Mouse (Mus musculus) olfactory bulb, adult 2 months (tissue): ENCODE results near the gene Lgals1.

Experiments
- CTCF ChIP-seq: fragments of 200-500 bp; IDR thresholded peaks from 2 replicates; pipeline ENCODE4 v1.5.1; 2012; ENCODE audit warnings: low read depth, mild to moderate bottlenecking, low read length, moderate library complexity; ENCODE audit not compliant: insufficient read depth
- POLR2A ChIP-seq: fragments of 200-500 bp; IDR thresholded peaks from 2 replicates; pipeline ENCODE4 v1.6.1; 2012; ENCODE audit warnings: mild to moderate bottlenecking, low read depth, low read length, moderate library complexity; ENCODE audit not compliant: insufficient read depth

DNA sequence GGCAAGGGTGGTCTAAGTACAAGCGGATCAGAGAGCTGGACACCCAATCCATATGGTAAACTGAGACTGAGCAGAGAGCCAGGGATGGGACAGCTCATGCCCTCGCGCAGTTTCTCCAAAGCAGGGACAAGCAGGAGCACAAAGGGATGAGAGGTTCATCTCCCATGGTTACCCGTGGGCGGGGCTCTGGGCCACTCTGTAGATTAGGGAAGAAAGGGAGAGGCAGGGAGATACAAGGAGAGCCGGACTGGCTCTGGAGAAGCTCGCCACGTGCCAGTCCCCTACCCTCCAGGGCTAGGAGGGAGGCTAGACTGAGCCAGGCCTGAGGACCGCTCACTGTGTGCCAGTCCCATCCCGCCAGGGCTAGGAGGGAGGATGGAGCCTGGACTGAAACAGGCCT is 10.8 kb downstream of the Lgals1 start:
- no peak for TF ChIP-seq POLR2A
- TF ChIP-seq CTCF: no peak
